Mouse (Mus musculus): ENCODE data around the gene Rybp.

The Rybp gene

GRCm38 (mm10) chr6:100219971-100220370 lies 67.3 kb downstream of the Rybp start:
- no peak for DNase-seq (ENCODE audit: low read depth, low spot score)

GRCm38 (mm10) chr6:100218541-100219341 lies 68.5 kb downstream of the Rybp start:
- DNase-seq (ENCODE audit: low read depth, low spot score) = no peak

- no peak for DNase-seq (ENCODE audit: low read depth, low spot score)
Measured at GRCm38 (mm10) chr6:100217507-100217906, 69.8 kb downstream of the Rybp start.

GRCm38 (mm10) chr6:100216945-100217344 lies 70.3 kb downstream of the Rybp start:
- no peak for DNase-seq (ENCODE audit: low read depth, low spot score)

- no peak for DNase-seq (ENCODE audit: low read depth, low spot score)
Measured at GRCm38 (mm10) chr6:100215809-100216208, 71.5 kb downstream of the Rybp start.

- DNase-seq (ENCODE audit: low read depth, low spot score) = no peak
Measured at GRCm38 (mm10) chr6:100214132-100214913, 73.0 kb downstream of the Rybp start.

- no peak for DNase-seq (ENCODE audit: low read depth, low spot score)
Measured at GRCm38 (mm10) chr6:100213596-100213995, 73.7 kb downstream of the Rybp start.

GRCm38 (mm10) chr6:100212820-100213219 lies 74.5 kb downstream of the Rybp start:
- no peak for DNase-seq (ENCODE audit: low read depth, low spot score)

GRCm38 (mm10) chr6:100211646-100212045 lies 75.6 kb downstream of the Rybp start:
- no peak for DNase-seq (ENCODE audit: low read depth, low spot score)

GRCm38 (mm10) chr6:100210517-100210916 lies 76.8 kb downstream of the Rybp start:
- no peak for DNase-seq (ENCODE audit: low read depth, low spot score)

- no peak for DNase-seq (ENCODE audit: low read depth, low spot score)
Measured at GRCm38 (mm10) chr6:100206741-100207275, 80.5 kb downstream of the Rybp start.

- DNase-seq (ENCODE audit: low read depth, low spot score) = no peak
Measured at GRCm38 (mm10) chr6:100206261-100206660, 81.0 kb downstream of the Rybp start.

- no peak for DNase-seq (ENCODE audit: low read depth, low spot score)
Measured at GRCm38 (mm10) chr6:100204436-100204835, 82.8 kb downstream of the Rybp start.

GRCm38 (mm10) chr6:100203492-100203891 lies 83.8 kb downstream of the Rybp start:
- DNase-seq (ENCODE audit: low read depth, low spot score) = no peak

- no peak for DNase-seq (ENCODE audit: low read depth, low spot score)
Measured at GRCm38 (mm10) chr6:100202091-100202490, 85.2 kb downstream of the Rybp start.

GRCm38 (mm10) chr6:100197102-100197501 lies 90.2 kb downstream of the Rybp start:
- DNase-seq (ENCODE audit: low read depth, low spot score) = no peak

GRCm38 (mm10) chr6:100195870-100196409 lies 91.3 kb downstream of the Rybp start:
- no peak for DNase-seq (ENCODE audit: low read depth, low spot score)

GRCm38 (mm10) chr6:100195091-100195490 lies 92.2 kb downstream of the Rybp start:
- DNase-seq (ENCODE audit: low read depth, low spot score) = no peak

- DNase-seq (ENCODE audit: low read depth, low spot score) = no peak
Measured at GRCm38 (mm10) chr6:100193760-100194159, 93.5 kb downstream of the Rybp start.

GRCm38 (mm10) chr6:100192691-100193229 lies 94.5 kb downstream of the Rybp start:
- DNase-seq (ENCODE audit: low read depth, low spot score) = no peak

GRCm38 (mm10) chr6:100190803-100191559 lies 96.3 kb downstream of the Rybp start:
- no peak for DNase-seq (ENCODE audit: low read depth, low spot score)

Data from CD4-positive, CD25-positive, alpha-beta regulatory T cell, adult 2 months (primary cell).